Mouse (Mus musculus) forebrain, embryonic 16.5 days (tissue): ENCODE data around the gene Sec11a. TPM values are rescaled to one million over a fixed set of nuclear protein-coding genes. Genes with fewer than 3 reads are reported as not detected.
"Not testable (repeated sequence)": the region's sequence is repeated elsewhere in the genome, so short reads cannot be mapped to it uniquely, and the experiment has no call there.

ENCODE experiments used
- ATAC-seq: fragments of 200-750 bp; cut with Nextera tagmentation; 2 replicates; pipeline ENCODE4 v1.8.0; 2017; ENCODE audit warnings: mild to moderate bottlenecking, moderate library complexity
- H3K27ac ChIP-seq: fragments of 300-500 bp; sonication (generic); 2 replicates; pipeline ENCODE4 v1.5.1; 2014; ENCODE audit warnings: low read length, control low read depth
- H3K27me3 ChIP-seq: fragments of 300-500 bp; sonication (generic); replicated peaks from 2 replicates; pipeline ENCODE4 v1.6.1; 2014; ENCODE audit warnings: low read length; ENCODE audit not compliant: control insufficient read depth, insufficient read depth
- H3K36me3 ChIP-seq: fragments of 300-500 bp; sonication (generic); 2 replicates; pipeline ENCODE4 v1.6.1; 2014; ENCODE audit not compliant: control insufficient read depth, insufficient read depth
- H3K4me1 ChIP-seq: fragments of 300-500 bp; sonication (generic); replicated peaks from 2 replicates; pipeline ENCODE4 v1.6.1; 2014; ENCODE audit warnings: low read length; ENCODE audit not compliant: control insufficient read depth, insufficient read depth
- H3K4me2 ChIP-seq: fragments of 300-500 bp; sonication (generic); 2 replicates; pipeline ENCODE4 v1.6.1; 2014; ENCODE audit warnings: mild to moderate bottlenecking, low read length, control low read depth
- H3K4me3 ChIP-seq: fragments of 300-500 bp; sonication (generic); replicated peaks from 2 replicates; pipeline ENCODE4 v1.5.1; 2014; ENCODE audit warnings: mild to moderate bottlenecking, low read length, control low read depth
- H3K9ac ChIP-seq: fragments of 300-500 bp; sonication (generic); replicated peaks from 2 replicates; pipeline ENCODE4 v1.6.1; 2014; ENCODE audit warnings: low read depth, low read length, control low read depth
- H3K9me3 ChIP-seq: fragments of 300-500 bp; sonication (generic); 2 replicates; pipeline ENCODE4 v1.6.1; 2016; ENCODE audit warnings: low read length; ENCODE audit not compliant: control insufficient read depth
- WGBS: fragments of 180-500 bp; shearing (Covaris S2); extraction: QIAGEN DNeasy Blood & Tissue Kit; methylation state at CpG from one replicate; pipeline ENCODE4 v1.1.7; 2014; 5-methylcytosine and 5-hydroxymethylcytosine counted together
- polyA plus RNA-seq: library from polyadenylated mRNA; unstranded; fragments of >200 nt; fragmentation: Nextera tagmentation; extraction: Ambion mirVana; gene quantifications from 2 replicates; pipeline ENCODE4 v1.2.1, GENCODE M21; 2015

Gene Sec11a
- polyA plus RNA-seq, 1 experiment from 2014 or later, result 146 TPM

DNA sequence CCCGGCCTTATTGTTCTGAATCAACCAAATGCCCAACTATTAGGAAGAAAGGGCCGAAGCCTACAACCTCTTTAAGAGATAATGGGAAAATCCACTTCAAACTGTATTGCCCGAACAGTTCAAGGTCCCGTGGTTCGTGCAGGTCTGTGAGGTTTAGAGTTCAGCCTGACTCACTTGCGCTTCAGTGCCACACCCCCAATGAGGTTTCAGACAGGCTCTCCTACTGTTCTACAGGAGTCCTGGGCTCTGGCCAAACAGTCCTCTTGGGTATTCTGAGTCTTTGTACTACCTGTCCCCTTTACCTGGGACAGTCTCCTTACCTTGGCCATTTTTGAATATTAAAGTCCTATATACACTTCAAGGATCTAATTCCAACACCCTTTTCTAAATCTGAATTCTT is 42.7 kb upstream of the Sec11a start:
- Histone ChIP-seq H3K4me3 (no peak overlapping the region), H3K9ac (no peak overlapping the region), H3K9me3 (no peaks in the 10 kb centered on the region), H3K4me1 (peaks cover 21% of the 10 kb centered on the region), H3K27me3 (no peaks in the 10 kb centered on the region), H3K27ac (no peak overlapping the region), H3K4me2 (no peak overlapping the region), H3K36me3 (no peaks in the 10 kb centered on the region)
- no peak for ATAC-seq
- WGBS, result 97% methylated on average over 6 of the region's 6 CpGs

DNA sequence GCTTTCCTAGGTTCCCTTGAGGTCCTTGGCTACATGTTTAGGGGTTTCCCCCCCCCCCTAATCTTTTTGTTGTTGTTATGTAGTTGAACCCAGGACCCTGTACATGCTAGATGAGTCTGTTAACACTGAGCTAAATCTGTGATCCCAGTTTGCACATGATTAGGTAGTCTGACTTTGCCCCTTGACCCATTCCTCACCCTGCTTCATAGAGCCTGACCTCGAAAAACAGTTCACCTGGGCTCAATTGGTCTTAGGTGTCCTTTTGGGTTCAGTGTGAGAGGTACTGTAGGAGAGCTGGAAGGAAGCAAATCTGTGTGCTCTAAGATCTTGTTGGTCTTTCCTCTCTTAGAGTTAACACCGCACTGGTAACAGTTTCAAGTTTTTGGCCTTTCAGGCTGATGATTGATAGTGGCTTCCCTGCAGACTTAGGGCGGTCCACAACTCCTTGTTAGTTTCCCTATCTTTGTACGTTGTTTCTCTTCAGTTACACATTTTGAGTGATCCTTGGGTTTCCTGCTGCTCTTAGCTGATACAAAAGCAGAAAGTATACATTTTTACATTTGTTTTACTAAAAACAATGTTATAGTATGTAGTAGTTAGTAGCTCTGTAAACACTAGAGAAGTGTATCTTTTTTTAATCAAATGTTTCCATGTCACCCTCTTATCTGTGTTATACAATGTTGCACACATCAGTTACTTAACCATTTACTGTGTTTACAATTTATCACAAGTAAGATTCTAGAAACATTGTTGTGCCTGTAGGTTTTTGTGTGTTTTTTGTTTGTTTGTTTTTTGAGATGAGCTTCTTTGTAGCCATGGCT is 40.4 kb upstream of the Sec11a start:
- Histone ChIP-seq H3K4me2 (no peak overlapping the region), H3K27me3 (no peaks in the 10 kb centered on the region), H3K9me3 (no peaks in the 10 kb centered on the region), H3K4me1 (peaks cover 10% of the 10 kb centered on the region), H3K9ac (no peak overlapping the region), H3K27ac (no peak overlapping the region), H3K4me3 (no peak overlapping the region), H3K36me3 (no peaks in the 10 kb centered on the region)
- no peak for ATAC-seq
- WGBS, result 91% methylated on average over 4 of the region's 4 CpGs

DNA sequence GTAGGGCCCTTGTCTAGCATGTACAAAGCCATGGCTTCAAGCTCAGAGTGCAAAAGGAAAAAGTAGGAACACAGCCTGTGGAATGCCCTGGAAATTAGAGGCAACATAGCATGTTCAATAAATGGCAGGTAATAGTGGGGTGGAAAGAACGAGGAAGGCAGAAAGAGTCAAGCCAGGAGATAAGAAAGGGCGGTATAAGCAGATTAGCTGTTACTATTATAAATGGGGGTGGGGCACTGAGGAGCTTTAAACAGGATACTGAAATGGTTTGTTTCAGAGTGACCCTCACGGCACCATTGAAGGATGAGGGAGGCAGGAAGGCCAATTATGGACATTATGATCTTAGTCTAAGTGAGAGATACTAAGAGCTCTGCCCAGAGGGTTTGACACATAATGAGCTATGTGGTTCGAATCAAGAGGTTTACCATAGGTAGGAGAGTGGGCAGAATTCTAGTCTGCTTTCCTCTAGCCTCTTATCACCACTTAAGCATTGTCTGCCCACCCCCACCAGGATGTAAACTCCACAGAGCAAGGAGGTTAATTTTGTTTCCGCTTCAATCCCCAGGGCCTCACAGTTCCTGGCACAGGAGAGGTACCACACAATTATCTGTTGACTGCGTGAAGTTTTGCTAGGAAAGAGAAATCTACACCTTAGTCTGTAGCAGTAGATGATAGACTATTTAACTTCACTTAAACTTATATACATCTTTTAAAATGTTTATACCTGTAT is 39.0 kb upstream of the Sec11a start:
- H3K36me3 ChIP-seq, result no peaks in the 10 kb centered on the region
- H3K4me1 ChIP-seq, result no peaks in the 10 kb centered on the region
- WGBS, result 60% methylated on average over 6 of the region's 6 CpGs
- H3K4me2 ChIP-seq, result no peak overlapping the region
- no peak overlapping the region for H3K9ac ChIP-seq
- no peak overlapping the region for H3K27ac ChIP-seq
- H3K9me3 ChIP-seq, result no peaks in the 10 kb centered on the region
- H3K4me3 ChIP-seq, result no peak overlapping the region
- no peaks in the 10 kb centered on the region for H3K27me3 ChIP-seq
- ATAC-seq, result no peak

DNA sequence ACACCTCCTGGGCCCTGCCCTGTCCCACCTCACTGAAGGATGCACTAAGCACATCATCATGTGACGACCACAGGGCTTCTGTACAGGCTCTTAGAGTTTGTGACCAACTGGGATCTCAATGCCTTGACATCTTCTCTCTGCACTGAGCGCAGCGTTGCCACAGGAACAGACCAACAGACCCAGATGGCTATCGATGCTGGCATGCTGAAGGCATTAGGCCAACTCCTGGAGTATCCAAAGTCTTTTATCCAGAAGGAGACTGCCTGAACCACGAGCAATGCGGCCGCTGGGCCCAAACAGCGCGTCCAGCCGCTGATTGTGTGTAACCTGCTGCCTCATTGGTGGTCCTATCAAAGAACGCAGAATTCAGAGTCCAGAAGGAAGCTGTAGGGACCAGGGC is 33.0 kb upstream of the Sec11a start:
- 87% methylated on average over 11 of the region's 11 CpGs for WGBS
- Histone ChIP-seq H3K9me3 (no peaks in the 10 kb centered on the region), H3K9ac (no peak overlapping the region), H3K4me2 (no peak overlapping the region), H3K27me3 (no peaks in the 10 kb centered on the region), H3K4me3 (no peak overlapping the region), H3K36me3 (no peaks in the 10 kb centered on the region), H3K4me1 (no peaks in the 10 kb centered on the region), H3K27ac (no peak overlapping the region)
- no peak for ATAC-seq

DNA sequence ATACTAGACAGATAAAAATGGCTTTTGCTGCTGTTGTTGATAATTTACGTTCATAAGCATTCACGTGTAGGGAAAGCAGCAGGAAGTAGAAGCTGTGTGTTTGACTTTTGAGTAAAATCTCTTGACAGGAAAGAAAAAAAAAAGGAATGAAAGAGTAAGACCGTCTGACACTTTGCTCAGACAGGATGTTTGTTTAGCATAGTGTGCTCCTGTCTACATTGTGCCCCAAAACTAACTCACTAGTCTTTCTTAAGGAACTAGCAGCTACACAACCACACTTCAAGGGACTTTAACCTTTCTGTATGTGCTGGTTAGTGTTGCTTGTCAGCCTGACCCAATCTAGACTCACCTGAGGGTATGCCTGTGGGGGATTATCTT is 26.0 kb upstream of the Sec11a start:
- H3K27ac ChIP-seq, H3K4me2 ChIP-seq, ATAC-seq, H3K9me3 ChIP-seq, H3K36me3 ChIP-seq, H3K27me3 ChIP-seq, H3K4me3 ChIP-seq, H3K4me1 ChIP-seq, H3K9ac ChIP-seq: not testable (repeated sequence)
- WGBS, result 81% methylated on average over 3 of the region's 3 CpGs

DNA sequence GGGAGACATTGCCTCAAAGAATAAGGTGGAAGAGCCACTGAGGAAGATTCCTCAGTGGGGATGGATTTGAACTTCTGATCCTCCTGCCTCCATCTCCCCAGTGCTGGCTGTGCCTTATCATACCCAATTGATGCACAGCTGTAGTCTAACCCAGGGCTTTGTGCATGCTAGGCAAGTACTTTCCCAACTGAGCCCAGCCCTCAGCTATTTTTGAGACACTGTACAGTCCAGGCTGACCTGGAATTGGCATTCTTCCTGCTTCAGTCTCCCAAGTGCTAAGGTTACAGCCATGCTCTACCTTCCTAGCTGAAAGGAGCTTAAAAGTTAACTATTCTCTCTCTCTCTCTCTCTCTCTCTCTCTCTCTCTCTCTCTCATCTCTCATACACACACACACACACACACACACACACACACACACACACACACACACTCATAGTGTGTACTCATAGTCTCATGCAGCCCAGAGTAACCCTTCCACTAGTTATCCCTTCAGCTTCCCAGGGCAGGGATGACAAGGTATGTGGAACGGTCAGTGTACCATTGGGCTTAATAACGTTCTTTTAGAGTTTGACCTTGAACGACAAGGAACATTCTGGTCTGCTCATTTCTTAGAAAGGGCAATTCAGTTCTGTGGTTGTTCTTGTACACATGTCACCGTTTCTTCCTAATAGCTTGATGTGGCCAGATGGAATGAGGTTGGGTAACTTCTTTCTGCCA is 25.5 kb upstream of the Sec11a start:
- H3K36me3 ChIP-seq, H3K27ac ChIP-seq, H3K9ac ChIP-seq, ATAC-seq, H3K27me3 ChIP-seq, H3K4me3 ChIP-seq, H3K4me1 ChIP-seq, H3K4me2 ChIP-seq, H3K9me3 ChIP-seq: not testable (repeated sequence)
- WGBS, result 90% methylated on average over 4 of the region's 4 CpGs

DNA sequence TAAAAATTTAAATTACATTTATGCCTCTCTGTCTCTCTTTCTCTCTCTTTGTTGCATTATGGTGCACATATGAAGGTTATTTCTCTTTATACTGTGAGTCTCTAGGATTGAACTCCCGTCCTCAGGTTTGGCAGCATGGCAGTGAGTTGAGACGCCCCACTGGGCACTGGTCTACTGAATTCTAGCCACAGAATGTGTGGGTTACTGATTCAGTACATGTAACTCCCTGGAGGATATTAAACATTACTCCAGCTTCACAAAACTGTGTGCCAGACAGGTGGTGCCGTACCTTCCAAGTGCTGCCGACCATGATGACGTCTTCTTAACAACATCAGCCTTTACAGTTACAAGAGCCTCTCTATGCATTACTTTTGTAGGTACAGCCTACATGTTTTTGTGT is 24.5 kb upstream of the Sec11a start:
- Histone ChIP-seq H3K4me1 (no peaks in the 10 kb centered on the region), H3K27ac (no peak overlapping the region), H3K36me3 (no peaks in the 10 kb centered on the region), H3K9ac (no peak overlapping the region), H3K4me2 (no peak overlapping the region), H3K4me3 (no peak overlapping the region), H3K9me3 (no peaks in the 10 kb centered on the region), H3K27me3 (no peaks in the 10 kb centered on the region)
- WGBS, result 93% methylated on average over 5 of the region's 5 CpGs
- ATAC-seq, result no peak

DNA sequence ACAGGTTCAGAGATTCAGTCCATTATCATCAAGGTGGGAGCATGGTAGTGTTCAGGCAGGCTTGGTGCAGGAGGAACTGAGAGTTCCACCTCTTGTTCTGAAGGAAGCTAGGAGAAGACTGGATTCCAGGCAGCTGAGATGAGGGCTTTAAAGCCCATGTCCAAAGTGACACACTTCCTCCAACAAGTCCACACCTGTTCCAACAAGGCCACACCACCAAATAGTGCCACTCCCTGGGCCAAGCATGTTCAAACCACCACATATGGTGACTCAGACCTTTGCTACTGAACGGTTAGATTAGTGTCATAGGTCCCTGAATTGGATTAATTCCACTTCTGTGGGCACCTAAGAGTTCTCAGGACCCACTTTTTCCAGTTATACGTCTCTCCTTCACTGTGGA is 23.8 kb upstream of the Sec11a start:
- Histone ChIP-seq H3K9ac (no peak overlapping the region), H3K9me3 (no peaks in the 10 kb centered on the region), H3K4me3 (no peak overlapping the region), H3K4me1 (no peaks in the 10 kb centered on the region), H3K27ac (no peak overlapping the region), H3K4me2 (no peak overlapping the region), H3K27me3 (no peaks in the 10 kb centered on the region), H3K36me3 (no peaks in the 10 kb centered on the region)
- 60% methylated on average over 2 of the region's 2 CpGs for WGBS
- no peak for ATAC-seq

DNA sequence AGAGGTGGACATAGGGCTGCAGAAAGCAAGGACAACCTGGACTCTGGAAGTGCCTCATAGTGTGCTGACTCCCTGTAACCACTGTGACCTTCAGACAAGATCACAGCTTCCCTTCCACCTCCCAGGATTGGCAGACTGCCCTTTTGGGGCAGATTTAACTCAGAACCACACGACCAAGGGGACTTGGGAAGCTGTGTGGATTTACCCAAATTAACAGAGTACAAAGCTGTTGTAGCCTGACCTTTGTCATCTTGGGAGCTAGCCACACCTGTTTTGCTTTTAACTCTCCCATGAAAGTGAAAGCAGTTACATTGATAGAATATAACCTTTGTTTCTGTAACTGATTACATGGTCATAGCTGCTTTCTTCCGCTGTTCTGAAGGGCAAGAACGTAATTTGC is 23.3 kb upstream of the Sec11a start:
- Histone ChIP-seq H3K4me1 (no peaks in the 10 kb centered on the region), H3K4me2 (no peak overlapping the region), H3K27ac (no peak overlapping the region), H3K27me3 (no peaks in the 10 kb centered on the region), H3K4me3 (no peak overlapping the region), H3K36me3 (no peaks in the 10 kb centered on the region), H3K9ac (no peak overlapping the region), H3K9me3 (no peaks in the 10 kb centered on the region)
- ATAC-seq, result no peak
- WGBS, result 70% methylated on average over 3 of the region's 3 CpGs
